Mouse (Mus musculus) liver, adult 10 weeks (tissue): ENCODE results near the gene Cpne6. TPM values are rescaled to one million over a fixed set of nuclear protein-coding genes. Genes with fewer than 3 reads are reported as not detected.

ENCODE experiments used
- polyA plus RNA-seq: library from polyadenylated mRNA; stranded (reverse); fragments of 350-450 nt; fragmentation: Illumina TruSeq; extraction: RNeasy Lipid Tissue Mini Kit (QIAGEN cat#74804); gene quantifications from one replicate; pipeline ENCODE4 v1.2.3, GENCODE M21; 2014; ENCODE audit warnings: low read depth, low replicate concordance

Gene Cpne6
- polyA plus RNA-seq: not detected

GRCm38 (mm10) chr14:55510125-55510731, at the start of gene Cpne6:
Gene Cpne6, plus strand, starts transcription at chr14:55510445.

DNA sequence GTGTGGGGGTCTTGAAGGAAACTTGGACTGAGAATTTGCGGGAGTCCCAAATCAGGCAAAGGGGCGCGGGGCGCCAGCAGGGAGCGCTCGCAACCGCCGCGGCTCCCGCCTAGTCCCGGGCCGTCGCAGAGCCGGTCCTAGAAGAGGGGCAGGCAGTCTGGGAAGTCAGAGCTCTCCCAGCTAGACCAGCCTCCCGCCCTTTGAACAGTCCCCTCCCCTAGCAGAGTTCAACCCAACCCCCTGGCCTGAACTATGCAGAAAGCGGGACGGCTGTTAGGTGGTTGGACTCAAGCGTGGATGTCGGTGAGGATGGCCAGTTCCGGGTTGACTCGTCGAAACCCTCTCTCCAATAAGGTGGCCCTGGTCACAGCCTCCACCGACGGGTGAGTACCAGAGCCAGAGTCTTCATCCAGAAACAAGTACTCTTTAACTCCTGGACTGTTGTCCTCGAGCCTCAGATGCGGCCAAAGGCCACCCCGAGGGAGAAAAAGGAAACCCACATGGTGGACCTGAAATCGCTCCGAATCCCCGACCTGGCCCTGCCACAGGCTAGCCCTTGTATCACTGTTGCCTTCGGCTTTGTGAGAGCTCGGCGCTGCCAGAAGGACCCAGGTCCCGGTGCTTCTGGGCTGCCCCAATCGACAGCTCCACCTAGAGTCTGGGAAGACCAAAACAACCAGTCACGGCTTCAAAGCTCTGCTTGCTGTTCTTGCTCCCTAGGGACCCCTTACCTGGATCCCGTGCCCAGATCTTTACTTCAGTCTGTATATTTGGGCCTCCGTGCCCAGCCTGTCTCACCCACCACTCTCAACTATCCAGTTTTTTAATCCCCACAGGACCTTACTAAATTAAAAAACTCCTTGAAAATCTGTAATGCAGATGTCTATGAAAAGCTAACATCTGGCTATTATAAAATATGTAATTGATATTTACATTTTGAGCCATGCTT, 31.3 kb upstream of the Cpne6 start, which contains the start of gene Dhrs4:
Gene Dhrs4, plus strand, starts transcription at position 108 of the 949 bp plus-strand sequence.

GRCm38 (mm10) chr14:55490361-55491201, 19.7 kb upstream of the Cpne6 start, which contains the start of gene Carmil3:
Gene Carmil3, plus strand, starts transcription at chr14:55490651.

DNA sequence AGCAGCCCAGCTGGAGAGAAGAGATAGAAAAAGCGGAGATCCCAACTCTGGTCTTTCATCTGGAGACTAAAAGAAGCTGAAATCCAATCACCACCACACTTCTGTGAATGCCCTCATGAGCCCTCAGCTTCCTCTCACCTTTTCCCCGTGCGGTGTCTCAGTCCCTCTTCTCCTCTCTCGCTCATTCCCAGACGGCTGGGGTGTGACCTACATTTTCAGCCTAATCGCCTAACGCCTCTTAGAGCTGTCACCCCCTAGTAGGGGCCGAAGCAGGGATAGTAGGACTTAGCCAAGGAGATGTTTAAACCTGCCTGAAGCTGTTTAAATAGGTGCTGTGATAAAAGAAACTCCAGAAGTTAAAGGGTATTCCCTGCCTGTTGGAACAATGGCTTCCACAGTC, 14.5 kb downstream of the Cpne6 start, which contains the start of gene Nrl:
Gene Nrl, minus strand, starts transcription at position 197 of the 400 bp plus-strand sequence.

GRCm38 (mm10) chr14:55540067-55540786, 30.0 kb downstream of the Cpne6 start, which contains the start of gene Pck2:
Gene Pck2, plus strand, starts transcription at chr14:55540266.

GRCm38 (mm10) chr14:55559799-55560201, 49.6 kb downstream of the Cpne6 start, which contains the start of gene Dcaf11:
Gene Dcaf11, plus strand, starts transcription at chr14:55560006.

DNA sequence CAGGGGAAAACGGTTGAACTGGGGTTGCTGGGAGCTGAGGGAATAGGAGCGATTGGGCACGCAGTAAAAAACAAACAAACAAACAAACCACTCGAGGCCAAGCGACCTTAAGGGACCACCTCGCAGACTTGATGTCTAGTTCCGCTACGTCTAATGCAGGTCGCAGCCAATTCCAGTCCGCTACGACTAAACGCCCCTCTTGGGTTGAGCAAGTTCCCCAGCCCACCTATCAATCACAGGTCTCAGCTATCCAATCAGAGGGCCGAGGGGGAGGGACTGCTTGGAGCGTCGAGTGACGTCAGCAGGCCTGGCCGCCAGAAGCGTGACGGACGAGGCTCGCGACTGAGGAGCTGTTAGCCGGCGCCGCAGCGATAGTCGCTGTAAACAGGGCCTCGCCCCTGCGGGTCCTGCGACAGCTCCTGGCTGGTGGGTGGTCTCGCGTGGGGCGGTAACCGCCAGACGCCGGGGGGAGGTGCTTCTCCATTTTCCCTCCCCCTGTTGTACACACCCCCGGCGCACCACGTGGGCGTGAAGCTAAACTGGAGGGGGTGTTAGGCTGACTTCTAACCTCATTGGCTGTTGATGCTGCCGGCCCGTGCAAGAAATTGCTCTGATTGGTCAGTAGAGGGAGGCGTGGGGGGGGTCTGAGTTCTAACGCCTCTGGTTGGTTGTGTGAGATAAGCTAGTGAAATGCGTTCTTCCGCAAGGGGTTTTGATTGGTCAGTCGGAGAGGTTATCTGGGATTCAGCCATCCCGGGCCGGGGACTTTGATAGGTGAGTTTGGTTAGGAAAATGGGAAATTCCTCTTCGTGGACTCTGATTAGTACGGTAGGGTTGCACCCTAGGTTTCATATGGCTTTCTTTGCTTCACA, 50.2 kb downstream of the Cpne6 start, which contains the start of gene A730061H03Rik:
Gene A730061H03Rik, minus strand, starts transcription at position 205 of the 872 bp plus-strand sequence.

Other genes starting within 250 kb of the Cpne6 start
- 110 TPM for gene Dhrs4, start 31.7 kb upstream of the Cpne6 start, polyA plus RNA-seq
- gene Carmil3, start 19.8 kb upstream of the Cpne6 start, polyA plus RNA-seq: not detected
- not detected for gene Nrl, start 14.5 kb downstream of the Cpne6 start, polyA plus RNA-seq
- 0.24 TPM for gene Pck2, start 29.8 kb downstream of the Cpne6 start, polyA plus RNA-seq
- 82.7 TPM for gene Dcaf11, start 49.6 kb downstream of the Cpne6 start, polyA plus RNA-seq
- gene A730061H03Rik, start 50.0 kb downstream of the Cpne6 start, polyA plus RNA-seq: not detected
- gene Fitm1, start 65.2 kb downstream of the Cpne6 start, polyA plus RNA-seq: 0.87 TPM
- gene Psme1, start 67.7 kb downstream of the Cpne6 start, polyA plus RNA-seq: 149 TPM
- gene Emc9, start 74.9 kb downstream of the Cpne6 start, polyA plus RNA-seq: 9.1 TPM
- gene Psme2, start 80.7 kb downstream of the Cpne6 start, polyA plus RNA-seq: 129 TPM
- 3.8 TPM for gene Rnf31, start 81.3 kb downstream of the Cpne6 start, polyA plus RNA-seq
- 28.2 TPM for gene Irf9, start 93.1 kb downstream of the Cpne6 start, polyA plus RNA-seq
- 0.24 TPM for gene Rec8, start 107.6 kb downstream of the Cpne6 start, polyA plus RNA-seq
- gene Ipo4, start 125.5 kb downstream of the Cpne6 start, polyA plus RNA-seq: 5.0 TPM
- gene Gm49378, start 127.5 kb downstream of the Cpne6 start, polyA plus RNA-seq: 0.66 TPM
- 26.3 TPM for gene Tm9sf1, start 133.4 kb downstream of the Cpne6 start, polyA plus RNA-seq
- not detected for gene Tssk4, start 139.7 kb downstream of the Cpne6 start, polyA plus RNA-seq
- 9.9 TPM for gene Mdp1, start 150.1 kb downstream of the Cpne6 start, polyA plus RNA-seq
- gene Gmpr2, start 161.5 kb downstream of the Cpne6 start, polyA plus RNA-seq: 16.3 TPM
- gene Nedd8, start 161.7 kb downstream of the Cpne6 start, polyA plus RNA-seq: 75.4 TPM
- 4.1 TPM for gene Tinf2, start 171.4 kb downstream of the Cpne6 start, polyA plus RNA-seq
- 0.66 TPM for gene Tgm1, start 203.5 kb downstream of the Cpne6 start, polyA plus RNA-seq
- gene Rabggta, start 211.8 kb downstream of the Cpne6 start, polyA plus RNA-seq: 1.4 TPM
- 50.2 TPM for gene Dhrs1, start 235.2 kb downstream of the Cpne6 start, polyA plus RNA-seq
- 5.4 TPM for gene Nop9, start 235.2 kb downstream of the Cpne6 start, polyA plus RNA-seq
- 47.4 TPM for gene Cideb, start 248.0 kb downstream of the Cpne6 start, polyA plus RNA-seq